Mouse (Mus musculus) liver, embryonic 14.5 days (tissue): Measurements from ENCODE around the gene Pdgfra. TPM values are rescaled to one million over a fixed set of nuclear protein-coding genes. Genes with fewer than 3 reads are reported as not detected.

Experiments used
- ATAC-seq: fragments of 200-750 bp; cut with Nextera tagmentation; 2 replicates; pipeline ENCODE4 v1.8.0; 2017; ENCODE audit warnings: moderate number of reproducible peaks, mild to moderate bottlenecking, moderate library complexity; ENCODE audit not compliant: insufficient read depth
- DNase-seq, 3 experiments: peaks; one replicate each; pipeline ENCODE4 v3.0.0-alpha.2; 2012 to 2013; ENCODE audit warnings: low read depth in 3 of 3, low spot score in 3 of 3
- H3K27ac ChIP-seq: fragments of 300-500 bp; sonication (generic); 2 replicates; pipeline ENCODE4 v1.5.1; 2014; ENCODE audit warnings: moderate library complexity, mild to moderate bottlenecking, control low read depth, inconsistent platforms
- H3K27me3 ChIP-seq: fragments of 300-500 bp; sonication (generic); 2 replicates; pipeline ENCODE4 v1.6.1; 2014; ENCODE audit warnings: mild to moderate bottlenecking, low read length, moderate library complexity; ENCODE audit not compliant: control insufficient read depth, insufficient read depth
- H3K36me3 ChIP-seq: fragments of 300-500 bp; sonication (generic); replicated peaks from 2 replicates; pipeline ENCODE4 v1.6.1; 2014; ENCODE audit warnings: low read depth; ENCODE audit not compliant: control insufficient read depth, insufficient read depth
- H3K4me1 ChIP-seq, 2 experiments: fragments of 200-500 bp in 1 of 2; fragments of 300-500 bp in 1 of 2; sonication (generic) in 1 of 2; replicated peaks; 2 replicates each; pipeline ENCODE4 v1.6.1; 2012 to 2014; ENCODE audit warnings: antibody characterized with exemption in 1 of 2, inconsistent platforms in 1 of 2, low read length in 1 of 2; ENCODE audit not compliant: control insufficient read depth in 2 of 2, insufficient read depth in 2 of 2
- H3K4me2 ChIP-seq: fragments of 300-500 bp; sonication (generic); 2 replicates; pipeline ENCODE4 v1.6.1; 2014; ENCODE audit warnings: low read depth, mild to moderate bottlenecking, control low read depth, moderate library complexity
- H3K4me3 ChIP-seq, 2 experiments: fragments of 200-500 bp in 1 of 2; fragments of 300-500 bp in 1 of 2; sonication (generic) in 1 of 2; 2 replicates each; pipeline ENCODE4 v1.5.1; 2012 to 2014; ENCODE audit warnings: low read depth in 2 of 2, low read length in 2 of 2, mild to moderate bottlenecking in 2 of 2, control low read depth in 1 of 2, inconsistent platforms in 1 of 2, moderate library complexity in 1 of 2; ENCODE audit not compliant: insufficient read depth in 1 of 2
- H3K9ac ChIP-seq: fragments of 300-500 bp; sonication (generic); replicated peaks from 2 replicates; pipeline ENCODE4 v1.6.1; 2014; ENCODE audit warnings: mild to moderate bottlenecking, control low read depth, moderate library complexity
- H3K9me3 ChIP-seq: fragments of 300-500 bp; sonication (generic); 2 replicates; pipeline ENCODE4 v1.6.1; 2016; ENCODE audit warnings: low read length, mixed read lengths; ENCODE audit not compliant: control insufficient read depth
- CTCF ChIP-seq: IDR thresholded peaks from 2 replicates; pipeline ENCODE4 v1.5.1; 2016; ENCODE audit warnings: antibody characterized with exemption, low read depth, control low read depth
- EP300 ChIP-seq: IDR thresholded peaks from 2 replicates; pipeline ENCODE4 v1.6.1; 2016; ENCODE audit warnings: antibody characterized with exemption, low read depth
- WGBS: fragments of 180-500 bp; shearing (Covaris S2); extraction: QIAGEN DNeasy Blood & Tissue Kit; methylation state at CpG from one replicate; pipeline ENCODE4 v1.1.7; 2014; ENCODE audit not compliant: insufficient replicate concordance; 5-methylcytosine and 5-hydroxymethylcytosine counted together
- polyA plus RNA-seq, 2 experiments: library from polyadenylated mRNA; depleted of rRNA in 1 of 2; stranded (reverse) in 1 of 2; unstranded in 1 of 2; fragments of >200 nt; fragmentation: Nextera tagmentation in 1 of 2; extraction: Ambion mirVana in 1 of 2; gene quantifications; 2 replicates each; pipeline versions ENCODE4 v1.2.1 to v1.2.3; 2012 to 2014

Pdgfra gene
- polyA plus RNA-seq, 2 experiments: 1.6 to 1.8 TPM

- DNase-seq: no peak
- H3K27ac ChIP-seq: no peak overlapping the region
- no peaks in the 10 kb centered on the region for H3K4me1 ChIP-seq
- H3K27me3 ChIP-seq: no peaks in the 10 kb centered on the region
- TF ChIP-seq CTCF (no peak), EP300 (no peak)
- ATAC-seq: no peak
- no peak overlapping the region for H3K9ac ChIP-seq
- no peaks in the 10 kb centered on the region for H3K9me3 ChIP-seq
- 65% methylated on average over 7 of the region's 7 CpGs for WGBS
- no peak overlapping the region for H3K4me2 ChIP-seq
- no peaks in the 10 kb centered on the region for H3K36me3 ChIP-seq
- H3K4me3 ChIP-seq: no peak overlapping the region
These were observed 63.7 kb downstream of the Pdgfra start for GRCm38 (mm10) chr5:75215678-75216256.

DNA sequence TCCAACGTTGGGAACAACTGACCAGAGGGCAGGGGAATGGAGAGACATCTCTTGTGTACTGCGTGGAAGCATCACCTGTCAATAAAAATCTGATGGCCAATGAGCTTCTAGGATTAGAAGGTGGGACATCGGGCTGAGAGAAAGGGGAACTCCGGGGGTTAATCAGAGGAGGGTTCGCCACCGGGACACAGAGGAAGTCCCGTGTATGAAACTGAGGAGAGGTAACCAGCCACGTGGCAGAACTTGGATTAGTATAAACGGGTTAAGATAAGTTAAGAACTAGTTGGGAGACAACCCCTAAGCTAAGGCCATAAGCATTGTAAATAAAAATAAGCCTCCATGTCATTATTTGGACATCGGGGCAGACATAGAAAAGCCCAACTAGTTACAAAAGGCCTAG lies 69.5 kb downstream of the Pdgfra start:
- no peak for DNase-seq
- Histone ChIP-seq H3K27me3 (no peaks in the 10 kb centered on the region), H3K4me3 (no peak overlapping the region), H3K4me2 (no peak overlapping the region), H3K4me1 (no peaks in the 10 kb centered on the region), H3K9me3 (no peaks in the 10 kb centered on the region), H3K36me3 (no peaks in the 10 kb centered on the region), H3K27ac (no peak overlapping the region), H3K9ac (no peak overlapping the region)
- 31% methylated on average over 10 of the region's 10 CpGs for WGBS
- ATAC-seq: no peak
- TF ChIP-seq EP300 (no peak), CTCF (no peak)

GRCm38 (mm10) chr5:75222491-75223265 lies 70.6 kb downstream of the Pdgfra start:
- 72% methylated on average over 10 of the region's 10 CpGs for WGBS
- H3K9me3 ChIP-seq: no peaks in the 10 kb centered on the region
- no peaks in the 10 kb centered on the region for H3K4me1 ChIP-seq
- H3K4me3 ChIP-seq: no peak overlapping the region
- H3K9ac ChIP-seq: no peak overlapping the region
- H3K4me2 ChIP-seq: no peak overlapping the region
- DNase-seq: no peak
- H3K27ac ChIP-seq: no peak overlapping the region
- H3K27me3 ChIP-seq: no peaks in the 10 kb centered on the region
- TF ChIP-seq CTCF (no peak), EP300 (no peak)
- no peak for ATAC-seq
- H3K36me3 ChIP-seq: no peaks in the 10 kb centered on the region

GRCm38 (mm10) chr5:75238363-75238762 lies 86.3 kb downstream of the Pdgfra start:
- H3K9me3 ChIP-seq: no peaks in the 10 kb centered on the region
- ATAC-seq (no peak), DNase-seq (no peak)
- 14% methylated on average over 2 of the region's 2 CpGs for WGBS
- no peaks in the 10 kb centered on the region for H3K36me3 ChIP-seq
- H3K4me1 ChIP-seq: no peaks in the 10 kb centered on the region
- no peaks in the 10 kb centered on the region for H3K27me3 ChIP-seq
- H3K27ac ChIP-seq: no peak overlapping the region
- no peak overlapping the region for H3K9ac ChIP-seq
- no peak overlapping the region for H3K4me3 ChIP-seq
- TF ChIP-seq EP300 (no peak), CTCF (peak; percentile 29)
- no peak overlapping the region for H3K4me2 ChIP-seq

- ATAC-seq (no peak), DNase-seq (no peak)
- Histone ChIP-seq H3K27ac (no peak overlapping the region), H3K9me3 (no peaks in the 10 kb centered on the region), H3K4me3 (no peak overlapping the region), H3K9ac (no peak overlapping the region), H3K4me2 (no peak overlapping the region), H3K36me3 (no peaks in the 10 kb centered on the region), H3K4me1 (no peaks in the 10 kb centered on the region), H3K27me3 (no peaks in the 10 kb centered on the region)
- TF ChIP-seq CTCF: no peak
- TF ChIP-seq EP300: no peak
- 74% methylated on average over 15 of the region's 15 CpGs for WGBS
These were observed 87.1 kb downstream of the Pdgfra start for GRCm38 (mm10) chr5:75238928-75239777.
